Mouse (Mus musculus) hindbrain, embryonic 14.5 days (tissue): ENCODE measurements around the gene Ube2v1. TPM values are rescaled to one million over a fixed set of nuclear protein-coding genes. Genes with fewer than 3 reads are reported as not detected.
"Not testable (repeated sequence)": the region's sequence is repeated elsewhere in the genome, so short reads cannot be mapped to it uniquely, and the experiment has no call there.

Experiments used
- ATAC-seq: fragments of 200-750 bp; cut with Nextera tagmentation; 2 replicates; pipeline ENCODE4 v1.8.0; 2017; ENCODE audit warnings: moderate number of reproducible peaks, mild to moderate bottlenecking, moderate TSS enrichment, moderate library complexity; ENCODE audit not compliant: low FRiP score
- DNase-seq: peaks from one replicate; pipeline ENCODE4 v3.0.0-alpha.2; 2015; ENCODE audit warnings: low spot score
- H3K27ac ChIP-seq: fragments of 300-500 bp; sonication (generic); 2 replicates; pipeline ENCODE4 v1.5.1; 2014; ENCODE audit warnings: mild to moderate bottlenecking, moderate library complexity
- H3K27me3 ChIP-seq: fragments of 300-500 bp; sonication (generic); 2 replicates; pipeline ENCODE4 v1.6.1; 2014; ENCODE audit warnings: mild to moderate bottlenecking, low read length, mixed read lengths; ENCODE audit not compliant: control insufficient read depth, insufficient read depth
- H3K36me3 ChIP-seq: fragments of 300-500 bp; sonication (generic); replicated peaks from 2 replicates; pipeline ENCODE4 v1.6.1; 2014; ENCODE audit not compliant: control insufficient read depth, insufficient read depth
- H3K4me1 ChIP-seq: fragments of 300-500 bp; sonication (generic); replicated peaks from 2 replicates; pipeline ENCODE4 v1.6.1; 2014; ENCODE audit warnings: antibody characterized with exemption, low read length, mixed read lengths; ENCODE audit not compliant: control insufficient read depth, insufficient read depth
- H3K4me2 ChIP-seq: fragments of 300-500 bp; sonication (generic); replicated peaks from 2 replicates; pipeline ENCODE4 v1.6.1; 2014; ENCODE audit warnings: mild to moderate bottlenecking, moderate library complexity
- H3K4me3 ChIP-seq: fragments of 300-500 bp; sonication (generic); replicated peaks from 2 replicates; pipeline ENCODE4 v1.5.1; 2014; ENCODE audit warnings: mild to moderate bottlenecking, low read length
- H3K9ac ChIP-seq: fragments of 300-500 bp; sonication (generic); 2 replicates; pipeline ENCODE4 v1.6.1; 2014
- H3K9me3 ChIP-seq: fragments of 300-500 bp; sonication (generic); 2 replicates; pipeline ENCODE4 v1.6.1; 2016; ENCODE audit warnings: low read length; ENCODE audit not compliant: control insufficient read depth
- WGBS: fragments of 180-500 bp; shearing (Covaris S2); extraction: QIAGEN DNeasy Blood & Tissue Kit; methylation state at CpG from one replicate; pipeline ENCODE4 v1.1.7; 2014; 5-methylcytosine and 5-hydroxymethylcytosine counted together
- polyA plus RNA-seq: library from polyadenylated mRNA; unstranded; fragments of >200 nt; fragmentation: Nextera tagmentation; extraction: Ambion mirVana; gene quantifications from 2 replicates; pipeline ENCODE4 v1.2.1, GENCODE M21; 2014

Gene Ube2v1
- polyA plus RNA-seq, 1 experiment from 2014 or later: 302 TPM

DNA sequence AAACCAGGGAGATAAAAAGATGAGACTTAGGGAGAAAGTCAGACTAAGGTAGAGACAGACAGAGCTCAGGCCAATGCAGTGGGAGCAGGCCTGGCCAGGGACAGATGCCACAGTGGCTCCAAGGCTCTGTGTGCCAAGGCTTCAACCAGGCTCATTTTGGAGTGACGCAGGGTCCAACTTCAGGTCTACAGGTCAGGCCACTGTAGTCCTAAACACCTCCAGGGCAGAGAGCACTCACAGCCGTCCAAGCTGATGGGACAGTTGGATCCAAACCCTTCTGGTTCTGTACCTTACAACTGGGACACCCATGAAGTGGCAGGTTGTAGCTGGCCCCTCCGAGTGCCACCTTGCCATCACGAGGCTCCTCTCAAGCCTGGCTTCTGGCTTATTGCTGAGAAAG is 26.1 kb upstream of the Ube2v1 start:
- WGBS: 91% methylated on average over 4 of the region's 4 CpGs
- H3K9ac ChIP-seq: no peak overlapping the region
- no peaks in the 10 kb centered on the region for H3K27me3 ChIP-seq
- H3K4me2 ChIP-seq: no peak overlapping the region
- no peaks in the 10 kb centered on the region for H3K9me3 ChIP-seq
- H3K27ac ChIP-seq: no peak overlapping the region
- H3K4me1 ChIP-seq: peaks cover 16% of the 10 kb centered on the region
- 0 out of 2 replicates have a peak, but pooled peaks cover 8% of the 10 kb centered on the region for H3K36me3 ChIP-seq
- ATAC-seq (no peak), DNase-seq (no peak)
- no peak overlapping the region for H3K4me3 ChIP-seq

- ATAC-seq (no peak), DNase-seq (no peak)
- Histone ChIP-seq H3K9me3 (no peaks in the 10 kb centered on the region), H3K4me1 (peaks cover 16% of the 10 kb centered on the region), H3K36me3 (0 out of 2 replicates have a peak, but pooled peaks cover 8% of the 10 kb centered on the region), H3K9ac (no peak overlapping the region), H3K4me2 (no peak overlapping the region), H3K4me3 (no peak overlapping the region), H3K27ac (no peak overlapping the region), H3K27me3 (no peaks in the 10 kb centered on the region)
- WGBS: 90% methylated on average over 16 of the region's 16 CpGs
These were observed 25.0 kb upstream of the Ube2v1 start for GRCm38 (mm10) chr2:167656629-167657478.

DNA sequence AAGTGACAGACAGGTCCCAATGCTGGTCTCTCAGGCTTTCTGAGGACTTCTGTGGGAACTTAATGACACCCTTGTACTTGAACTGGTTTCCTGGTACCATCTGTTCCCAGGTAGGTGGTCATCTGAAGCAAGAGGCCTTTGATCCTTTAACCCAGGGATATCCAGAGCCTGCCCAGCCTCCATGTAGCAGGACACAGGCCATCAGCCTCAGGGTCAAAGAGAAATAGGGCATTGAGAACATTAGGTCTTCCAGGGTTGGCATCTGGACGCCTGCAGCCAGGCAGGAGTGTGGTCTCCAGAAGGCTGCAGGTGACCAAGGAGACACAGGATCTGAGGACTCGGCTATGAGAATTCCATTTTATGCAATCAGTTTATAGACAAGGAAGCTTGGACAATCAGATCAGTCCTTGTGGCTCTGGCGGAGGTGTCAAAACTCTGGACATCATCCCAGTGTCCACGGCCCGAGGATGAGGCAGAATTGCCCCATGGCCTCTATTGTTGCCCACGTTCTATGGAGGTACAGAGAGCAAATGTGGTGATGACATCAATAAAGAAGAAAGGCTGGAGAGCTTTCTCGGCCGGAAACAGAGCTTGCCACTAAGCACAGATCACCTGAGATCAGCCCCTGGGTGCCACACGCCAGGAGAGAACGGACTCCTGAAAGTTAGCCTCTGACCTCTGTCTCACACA is 23.2 kb upstream of the Ube2v1 start:
- no peak for ATAC-seq
- H3K36me3 ChIP-seq: peaks cover 8% of the 10 kb centered on the region; the same call in 1 of the 2 replicates
- no peaks in the 10 kb centered on the region for H3K27me3 ChIP-seq
- no peak overlapping the region for H3K4me3 ChIP-seq
- no peak overlapping the region for H3K9ac ChIP-seq
- no peak overlapping the region for H3K27ac ChIP-seq
- WGBS: 89% methylated on average over 10 of the region's 10 CpGs
- H3K4me1 ChIP-seq: peaks cover 9% of the 10 kb centered on the region
- H3K4me2 ChIP-seq: no peak overlapping the region
- no peak for DNase-seq
- no peaks in the 10 kb centered on the region for H3K9me3 ChIP-seq

DNA sequence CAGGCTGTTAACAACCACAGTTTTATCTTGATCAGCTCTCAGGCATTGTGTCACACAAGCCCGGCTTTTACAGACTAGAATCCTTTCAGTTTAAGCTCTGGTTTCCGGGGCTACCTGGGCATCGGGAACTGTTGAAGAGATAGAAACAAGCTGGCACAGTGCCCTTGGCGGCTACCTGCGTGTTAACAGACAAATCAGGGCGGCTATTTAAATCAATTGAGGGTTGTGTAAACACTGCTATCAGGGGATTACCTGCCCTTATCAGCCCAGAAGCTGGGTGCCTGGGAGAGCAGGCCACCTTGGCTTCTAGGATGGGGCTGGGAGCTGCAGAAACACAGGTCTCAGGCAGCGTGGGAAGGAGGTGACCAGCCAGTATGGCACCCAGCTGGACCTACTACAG is 20.8 kb upstream of the Ube2v1 start:
- Histone ChIP-seq H3K9me3 (no peaks in the 10 kb centered on the region), H3K27me3 (no peaks in the 10 kb centered on the region), H3K36me3 (peaks cover 20% of the 10 kb centered on the region), H3K4me1 (no peaks in the 10 kb centered on the region), H3K4me2 (no peak overlapping the region), H3K4me3 (no peak overlapping the region), H3K9ac (no peak overlapping the region), H3K27ac (no peak overlapping the region)
- 88% methylated on average over 7 of the region's 7 CpGs for WGBS
- no peak for DNase-seq
- ATAC-seq: no peak

DNA sequence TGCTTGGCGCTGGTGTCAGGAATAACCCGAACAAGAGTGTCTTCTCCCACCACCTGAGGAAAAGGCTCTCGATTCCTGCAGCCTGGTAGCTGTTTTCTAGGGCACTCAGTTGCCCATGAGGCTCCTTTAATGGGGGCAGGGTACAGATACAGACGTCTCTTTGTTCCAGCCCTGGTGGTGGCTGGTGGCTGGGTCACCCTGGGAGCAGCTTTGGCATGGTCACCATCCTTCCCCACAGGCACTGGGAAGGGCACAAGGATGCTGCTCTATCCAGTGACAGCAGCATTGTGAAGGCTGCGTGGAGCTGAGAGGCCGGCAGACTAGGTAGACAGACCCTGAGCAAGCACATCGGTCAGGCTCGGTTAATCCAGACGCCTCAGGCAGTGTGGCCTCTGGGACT is 19.7 kb upstream of the Ube2v1 start:
- no peaks in the 10 kb centered on the region for H3K27me3 ChIP-seq
- DNase-seq: no peak
- no peak overlapping the region for H3K27ac ChIP-seq
- ATAC-seq: no peak
- no peak overlapping the region for H3K9ac ChIP-seq
- no peaks in the 10 kb centered on the region for H3K9me3 ChIP-seq
- H3K4me1 ChIP-seq: no peaks in the 10 kb centered on the region
- H3K36me3 ChIP-seq: peaks cover 20% of the 10 kb centered on the region
- WGBS: 87% methylated on average over 9 of the region's 9 CpGs
- no peak overlapping the region for H3K4me3 ChIP-seq
- H3K4me2 ChIP-seq: no peak overlapping the region

- WGBS: 93% methylated on average over 12 of the region's 12 CpGs
- no peak overlapping the region for H3K9ac ChIP-seq
These were observed 17.6 kb upstream of the Ube2v1 start for GRCm38 (mm10) chr2:167649290-167650032.

GRCm38 (mm10) chr2:167646411-167646810 is 14.5 kb upstream of the Ube2v1 start:
- no peak overlapping the region for H3K9ac ChIP-seq
- WGBS: 78% methylated on average over 4 of the region's 4 CpGs
- no peak overlapping the region for H3K27ac ChIP-seq
- peaks cover 42% of the 10 kb centered on the region for H3K36me3 ChIP-seq
- DNase-seq (no peak), ATAC-seq (no peak)
- H3K4me1 ChIP-seq: no peaks in the 10 kb centered on the region
- H3K9me3 ChIP-seq: no peaks in the 10 kb centered on the region
- H3K4me2 ChIP-seq: no peak overlapping the region
- H3K27me3 ChIP-seq: no peaks in the 10 kb centered on the region
- H3K4me3 ChIP-seq: no peak overlapping the region

More at GRCm38 (mm10) chr2:167649290-167650032, 17.6 kb upstream of the Ube2v1 start:
- H3K36me3 ChIP-seq: peaks cover 34% of the 10 kb centered on the region
- no peak overlapping the region for H3K4me3 ChIP-seq
- no peak for ATAC-seq
- no peak overlapping the region for H3K27ac ChIP-seq
- H3K9me3 ChIP-seq: no peaks in the 10 kb centered on the region
- H3K4me1 ChIP-seq: no peaks in the 10 kb centered on the region
- no peaks in the 10 kb centered on the region for H3K27me3 ChIP-seq
- no peak overlapping the region for H3K4me2 ChIP-seq
- DNase-seq: no peak

- ATAC-seq, DNase-seq: not testable (repeated sequence)
These were observed 11.6 kb upstream of the Ube2v1 start for GRCm38 (mm10) chr2:167643356-167644052.

More at GRCm38 (mm10) chr2:167643356-167644052, 11.6 kb upstream of the Ube2v1 start:
- H3K4me3 ChIP-seq, H3K4me2 ChIP-seq, H3K27me3 ChIP-seq, H3K27ac ChIP-seq, H3K4me1 ChIP-seq, H3K9ac ChIP-seq, H3K9me3 ChIP-seq: not testable (repeated sequence)
- WGBS: 85% methylated on average over 11 of the region's 13 CpGs
- H3K36me3 ChIP-seq: peaks cover 30% of the 10 kb centered on the region
